Mouse (Mus musculus) liver, adult 2 months (tissue): ENCODE measurements around the gene Gatd1. TPM values are rescaled to one million over a fixed set of nuclear protein-coding genes. Genes with fewer than 3 reads are reported as not detected.
A peak's percentile ranks its signal among the peaks of the same experiment; 100 is the strongest.

Source experiments
- DNase-seq: peaks from one replicate; pipeline ENCODE4 v3.0.0-alpha.2; 2011; ENCODE audit warnings: low read depth, low spot score; ENCODE audit errors: extremely low read depth
- H3K27ac ChIP-seq: fragments of 200-500 bp; replicated peaks from 2 replicates; pipeline ENCODE4 v1.5.1; 2012; ENCODE audit warnings: low read depth, mild to moderate bottlenecking, control low read depth, inconsistent platforms, low read length; ENCODE audit not compliant: insufficient read depth
- H3K27me3 ChIP-seq: fragments of 200-500 bp; 2 replicates; pipeline ENCODE4 v1.6.1; 2012; ENCODE audit warnings: mild to moderate bottlenecking, moderate library complexity, low read length, inconsistent platforms; ENCODE audit not compliant: control insufficient read depth, insufficient read depth
- H3K36me3 ChIP-seq: fragments of 200-500 bp; 2 replicates; pipeline ENCODE4 v1.6.1; 2012; ENCODE audit warnings: low read length, inconsistent platforms; ENCODE audit not compliant: control insufficient read depth, insufficient read depth
- H3K4me1 ChIP-seq: fragments of 200-500 bp; 2 replicates; pipeline ENCODE4 v1.6.1; 2011; ENCODE audit warnings: low read length; ENCODE audit not compliant: control insufficient read depth, insufficient read depth
- H3K4me3 ChIP-seq: fragments of 200-500 bp; 2 replicates; pipeline ENCODE4 v1.5.1; 2011; ENCODE audit warnings: low read depth, mild to moderate bottlenecking, control low read depth, low read length, moderate library complexity; ENCODE audit not compliant: insufficient read depth
- H3K79me2 ChIP-seq: fragments of 200-500 bp; 2 replicates; pipeline ENCODE4 v1.6.1; 2012; ENCODE audit warnings: inconsistent platforms, mild to moderate bottlenecking, low read length, moderate library complexity; ENCODE audit not compliant: control insufficient read depth, insufficient read depth
- H3K9ac ChIP-seq: fragments of 200-500 bp; 2 replicates; pipeline ENCODE4 v1.6.1; 2012; ENCODE audit warnings: low read depth, mild to moderate bottlenecking, control low read depth, inconsistent platforms, low read length
- CTCF ChIP-seq: fragments of 200-500 bp; IDR thresholded peaks from 2 replicates; pipeline ENCODE4 v1.5.1; 2011; ENCODE audit warnings: low read depth, low read length, control low read depth
- POLR2A ChIP-seq: fragments of 200-500 bp; IDR thresholded peaks from 2 replicates; pipeline ENCODE4 v1.6.1; 2011; ENCODE audit warnings: low read length, control low read depth; ENCODE audit not compliant: insufficient read depth; ENCODE audit errors: extremely low read depth
- WGBS: fragments of 180-500 bp; shearing (Covaris S2); methylation state at CpG from one replicate; pipeline ENCODE4 v1.1.7; 2018; 5-methylcytosine and 5-hydroxymethylcytosine counted together
- polyA plus RNA-seq: library from polyadenylated mRNA; depleted of rRNA; stranded (reverse); fragments of >200 nt; gene quantifications from 2 replicates; pipeline ENCODE4 v1.2.3, GENCODE M21; 2012
- total RNA-seq: library from RNA; depleted of rRNA; stranded (reverse); fragments of >200 nt; gene quantifications from 2 replicates; pipeline ENCODE4 v1.2.3, GENCODE M21; 2014

Gene Gatd1
- total and polyA plus RNA-seq, 2 experiments = 15.1 to 36.2 TPM

- Histone ChIP-seq H3K79me2 (no peaks in the 10 kb centered on the region), H3K4me3 (no peak overlapping the region), H3K9ac (no peak overlapping the region), H3K27me3 (no peaks in the 10 kb centered on the region), H3K4me1 (peaks cover 13% of the 10 kb centered on the region), H3K27ac (no peak overlapping the region), H3K36me3 (peaks cover 9% of the 10 kb centered on the region; the same call in 1 of the 2 replicates)
- no peak for DNase-seq
- TF ChIP-seq CTCF (no peak), POLR2A (no peak)
- 85% methylated on average over 12 of the region's 12 CpGs for WGBS
Measured at GRCm38 (mm10) chr7:141426948-141427730, 13.2 kb upstream of the Gatd1 start.

- Histone ChIP-seq H3K36me3 (no peaks in the 10 kb centered on the region), H3K4me1 (peaks cover 12% of the 10 kb centered on the region), H3K27ac (peak overlapping the region; percentile 34), H3K79me2 (no peaks in the 10 kb centered on the region), H3K27me3 (no peaks in the 10 kb centered on the region), H3K9ac (no peak overlapping the region), H3K4me3 (no peak overlapping the region)
- 25% methylated on average over 4 of the region's 4 CpGs for WGBS
- TF ChIP-seq POLR2A = no peak
- TF ChIP-seq CTCF = no peak
- DNase-seq = peak; percentile 89
Measured at GRCm38 (mm10) chr7:141423811-141424210, 9.9 kb upstream of the Gatd1 start.

DNA sequence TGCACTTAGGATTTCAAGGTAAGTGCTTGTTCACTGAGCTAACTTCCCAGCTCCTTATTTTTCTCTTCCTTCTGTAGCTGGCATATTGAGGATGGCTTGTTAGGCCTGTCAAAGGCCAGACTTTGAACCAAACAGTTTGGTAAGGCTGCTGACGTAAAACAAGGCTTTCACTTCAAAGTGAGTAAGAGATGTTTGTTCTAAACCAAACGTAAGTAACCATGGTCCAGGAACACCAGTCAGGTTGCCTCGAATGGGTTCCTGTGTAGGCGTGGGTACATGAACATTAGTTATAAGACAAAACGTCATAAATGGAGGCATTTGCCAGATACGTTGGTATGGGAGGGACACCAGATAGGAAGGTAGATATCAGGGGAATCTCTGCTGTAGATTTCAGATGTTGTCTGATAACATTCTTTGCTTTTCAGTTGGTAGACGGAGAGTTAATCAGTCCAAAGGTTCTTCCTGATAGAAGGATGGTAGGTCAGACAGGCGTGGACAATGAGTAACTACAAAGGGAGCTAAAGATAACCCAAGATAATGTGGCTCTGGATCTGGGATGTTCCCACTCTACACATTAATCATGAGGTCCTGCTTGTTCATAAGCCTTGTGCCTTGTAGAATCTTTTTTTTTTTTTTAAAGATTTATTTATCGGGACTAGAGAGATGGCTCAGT is 6.2 kb upstream of the Gatd1 start:
- Histone ChIP-seq H3K27ac (peak overlapping the region; percentile 57), H3K27me3 (no peaks in the 10 kb centered on the region)
- WGBS = 27% methylated on average over 9 of the region's 9 CpGs

GRCm38 (mm10) chr7:141418970-141419369 is 5.0 kb upstream of the Gatd1 start:
- Histone ChIP-seq H3K27ac (no peak overlapping the region), H3K79me2 (no peaks in the 10 kb centered on the region), H3K9ac (no peak overlapping the region), H3K36me3 (no peaks in the 10 kb centered on the region), H3K4me1 (peaks cover 17% of the 10 kb centered on the region), H3K4me3 (no peak overlapping the region), H3K27me3 (no peaks in the 10 kb centered on the region)
- DNase-seq = no peak
- 67% methylated on average over 7 of the region's 7 CpGs for WGBS
- TF ChIP-seq POLR2A (no peak), CTCF (no peak)

More for the DNA sequence above, 6.2 kb upstream of the Gatd1 start:
- H3K4me3 ChIP-seq = no peak overlapping the region
- H3K4me1 ChIP-seq = peaks cover 12% of the 10 kb centered on the region
- H3K9ac ChIP-seq = no peak overlapping the region
- no peak for TF ChIP-seq CTCF
- no peaks in the 10 kb centered on the region for H3K79me2 ChIP-seq
- H3K36me3 ChIP-seq = no peaks in the 10 kb centered on the region
- peak; percentile 97 for DNase-seq

DNA sequence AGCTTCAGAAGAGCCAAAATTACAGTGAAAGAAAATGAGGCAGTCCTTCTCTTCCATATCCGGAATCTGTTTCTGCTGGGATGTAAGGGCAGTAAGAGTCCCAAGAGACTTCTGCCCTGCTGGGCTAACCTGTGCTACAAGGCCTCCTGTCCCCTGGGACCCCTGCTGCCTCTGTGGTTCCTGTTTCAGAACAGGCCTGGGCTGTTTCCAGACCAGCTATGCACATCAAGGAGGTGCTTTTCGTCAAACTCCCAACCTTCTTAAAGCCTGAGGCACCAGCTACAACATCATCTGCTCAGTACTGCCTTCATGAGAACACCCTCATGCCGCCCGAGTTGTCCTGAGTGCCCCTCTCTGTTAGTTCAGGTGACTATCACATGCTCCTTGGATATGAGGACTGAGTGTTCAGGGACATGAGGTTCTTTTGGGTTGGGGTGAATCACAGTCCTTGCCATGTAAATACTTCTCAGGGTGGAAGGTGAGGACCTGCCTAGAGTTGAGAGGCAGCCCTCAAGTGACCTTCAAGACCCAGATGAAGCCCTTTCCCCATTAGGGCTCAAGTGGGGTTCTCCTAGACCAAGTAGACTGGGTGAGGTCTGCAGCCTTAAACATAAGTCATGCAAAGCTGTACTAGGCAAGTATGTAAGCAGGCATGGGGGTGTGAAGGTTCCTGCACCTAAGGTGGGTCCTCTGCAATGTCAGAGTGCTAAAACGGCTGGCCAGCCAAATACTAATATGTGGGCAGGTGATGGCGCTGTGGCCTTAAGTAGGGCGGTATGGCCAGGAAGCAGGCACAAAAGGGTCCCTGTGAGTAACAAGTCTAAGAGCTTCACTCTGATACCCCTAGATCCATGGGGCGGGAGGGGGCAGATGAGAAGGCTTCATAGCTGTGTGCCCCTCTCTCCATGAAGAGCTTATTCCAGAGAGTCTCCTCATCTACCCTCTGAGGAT is 4.1 kb upstream of the Gatd1 start:
- no peak for TF ChIP-seq POLR2A
- TF ChIP-seq CTCF = peak; percentile 34; the same call in 1 of the 2 replicates
- no peak overlapping the region for H3K9ac ChIP-seq
- peaks cover 10% of the 10 kb centered on the region for H3K4me1 ChIP-seq
- no peak for DNase-seq
- H3K27me3 ChIP-seq = no peaks in the 10 kb centered on the region
- peaks cover 5% of the 10 kb centered on the region; the same call in 1 of the 2 replicates for H3K79me2 ChIP-seq
- WGBS = 85% methylated on average over 8 of the region's 8 CpGs
- no peaks in the 10 kb centered on the region for H3K36me3 ChIP-seq
- no peak overlapping the region for H3K27ac ChIP-seq
- H3K4me3 ChIP-seq = no peak overlapping the region
